Mouse (Mus musculus): ENCODE measurements at regions not wholly inside any gene's neighbourhood (a gene's known extent, or its start where the extent isn't known, plus 50 kb on each side); places are given as distances from the start of the nearest gene placed in this dataset.

DNA sequence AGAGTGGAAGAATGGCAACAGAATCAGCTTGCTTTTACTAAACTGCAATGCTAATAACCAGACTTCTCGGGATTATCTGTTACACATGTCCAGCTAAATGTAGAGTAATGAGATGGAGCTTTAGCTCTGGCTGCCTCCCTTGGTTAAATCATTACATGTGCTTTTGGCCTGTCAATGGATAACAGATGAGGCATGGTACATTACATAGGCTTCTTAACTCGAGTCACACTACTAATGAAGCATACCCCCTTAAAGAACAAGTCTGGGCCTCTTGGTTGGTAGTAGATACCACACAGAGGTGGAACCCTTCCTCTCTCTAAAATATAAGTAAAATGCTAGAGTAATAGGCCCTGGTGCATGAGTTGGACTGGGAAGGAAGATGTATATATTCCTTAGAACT, 1572.9 kb downstream of the Efnb2 start:
- no peak for TF ChIP-seq EP300 (IDR thresholded peaks at IDR 0.05)
- TF ChIP-seq CTCF (IDR thresholded peaks at IDR 0.05), result no peak
- no peak overlapping the region for H3K4me2 ChIP-seq (replicated peaks; ENCODE audit: low read depth, low read length)
- no peaks in the 10 kb centered on the region for H3K9me3 ChIP-seq (ENCODE audit: low read length)
- 66% methylated on average over 2 of the region's 2 CpGs for WGBS
- no peaks in the 10 kb centered on the region for H3K4me1 ChIP-seq (ENCODE audit: insufficient read depth, low read depth, low read length)
- no peak overlapping the region for H3K9ac ChIP-seq (replicated peaks; ENCODE audit: low read depth)
- no peaks in the 10 kb centered on the region for H3K27me3 ChIP-seq (replicated peaks; ENCODE audit: insufficient read depth, low read length)
- no peak overlapping the region for H3K4me3 ChIP-seq (ENCODE audit: low read depth, low read length)
- H3K27ac ChIP-seq (ENCODE audit: low read length), result no peak overlapping the region
- no peak for DNase-seq (ENCODE audit: low spot score)
- H3K36me3 ChIP-seq (ENCODE audit: insufficient read depth, low read length), result no peaks in the 10 kb centered on the region
- ATAC-seq, result no peak

DNA sequence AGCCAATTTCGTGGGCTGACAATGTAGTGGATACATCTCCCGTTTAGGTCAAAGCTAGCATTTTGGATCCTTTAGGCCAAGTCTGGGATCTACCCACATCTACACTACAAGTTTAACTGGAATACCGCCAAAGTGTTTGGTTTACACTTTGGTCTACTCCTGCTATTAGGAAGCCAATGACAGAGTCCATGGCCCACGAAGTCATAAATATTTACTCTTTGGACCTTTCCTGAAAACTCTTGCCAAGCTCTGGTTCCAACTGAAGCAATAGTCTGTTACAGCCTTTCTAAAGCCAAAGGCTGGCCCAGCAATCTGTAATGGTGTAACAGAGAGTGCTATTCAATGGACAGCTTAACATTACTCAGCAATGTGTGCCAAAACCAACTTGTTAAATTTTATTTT, 1600.8 kb downstream of the Efnb2 start:
- peak; percentile 49; the same call in 1 of the 2 replicates for TF ChIP-seq EP300 (IDR thresholded peaks at IDR 0.05)
- TF ChIP-seq CTCF (IDR thresholded peaks at IDR 0.05), result no peak
- Histone ChIP-seq H3K4me1 (ENCODE audit: insufficient read depth, low read depth, low read length) (no peaks in the 10 kb centered on the region), H3K4me3 (ENCODE audit: low read depth, low read length) (no peak overlapping the region), H3K9me3 (ENCODE audit: low read length) (no peaks in the 10 kb centered on the region), H3K27me3 (replicated peaks; ENCODE audit: insufficient read depth, low read length) (no peaks in the 10 kb centered on the region), H3K27ac (ENCODE audit: low read length) (no peak overlapping the region), H3K9ac (replicated peaks; ENCODE audit: low read depth) (no peak overlapping the region), H3K4me2 (replicated peaks; ENCODE audit: low read depth, low read length) (no peak overlapping the region), H3K36me3 (ENCODE audit: insufficient read depth, low read length) (no peaks in the 10 kb centered on the region)
- DNase-seq (ENCODE audit: low spot score), result peak; percentile 70
- WGBS, result 32% methylated on average over 4 of the region's 4 CpGs
- ATAC-seq, result peak; percentile 72

DNA sequence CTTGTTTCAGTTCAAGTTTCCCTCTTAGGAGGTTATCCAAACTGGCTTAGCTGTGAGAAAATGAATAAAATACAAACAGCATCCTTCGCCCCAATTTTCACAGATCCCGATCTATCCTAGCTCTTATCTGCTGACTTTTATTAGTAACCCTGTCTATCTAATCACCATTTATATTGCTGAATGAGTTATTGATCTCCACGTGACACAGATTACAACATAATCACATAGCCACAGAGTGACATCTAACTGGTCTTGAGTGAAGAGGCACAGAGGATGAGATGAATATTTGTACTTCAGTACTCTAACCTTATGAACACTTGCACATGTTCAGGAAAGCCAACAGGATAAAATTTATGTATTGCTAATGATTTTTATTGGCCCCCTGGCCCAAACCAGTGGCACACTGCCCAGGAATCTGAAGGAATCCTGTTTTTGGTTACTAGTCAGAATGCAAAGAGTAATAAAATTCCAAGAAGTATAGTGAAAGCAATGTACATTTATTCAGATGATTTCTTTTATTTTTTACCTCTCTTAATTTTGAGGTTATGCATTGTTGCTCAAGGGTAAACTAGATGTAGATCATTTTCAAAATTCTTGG, 1634.7 kb downstream of the Efnb2 start:
- Histone ChIP-seq H3K4me2 (replicated peaks; ENCODE audit: low read depth, low read length) (no peak overlapping the region), H3K9ac (replicated peaks; ENCODE audit: low read depth) (no peak overlapping the region), H3K36me3 (ENCODE audit: insufficient read depth, low read length) (no peaks in the 10 kb centered on the region), H3K4me1 (ENCODE audit: insufficient read depth, low read depth, low read length) (no peaks in the 10 kb centered on the region), H3K4me3 (ENCODE audit: low read depth, low read length) (no peak overlapping the region), H3K27me3 (replicated peaks; ENCODE audit: insufficient read depth, low read length) (no peaks in the 10 kb centered on the region), H3K27ac (ENCODE audit: low read length) (no peak overlapping the region), H3K9me3 (ENCODE audit: low read length) (no peaks in the 10 kb centered on the region)
- TF ChIP-seq EP300 (IDR thresholded peaks at IDR 0.05), result no peak
- no peak for TF ChIP-seq CTCF (IDR thresholded peaks at IDR 0.05)
- ATAC-seq (no peak), DNase-seq (ENCODE audit: low spot score) (no peak)
- 70% methylated on average over 3 of the region's 3 CpGs for WGBS

- Histone ChIP-seq H3K4me2 (replicated peaks; ENCODE audit: low read depth, low read length) (no peak overlapping the region), H3K4me1 (ENCODE audit: insufficient read depth, low read depth, low read length) (no peaks in the 10 kb centered on the region), H3K27me3 (replicated peaks; ENCODE audit: insufficient read depth, low read length) (no peaks in the 10 kb centered on the region), H3K9ac (replicated peaks; ENCODE audit: low read depth) (no peak overlapping the region), H3K36me3 (ENCODE audit: insufficient read depth, low read length) (no peaks in the 10 kb centered on the region), H3K4me3 (ENCODE audit: low read depth, low read length) (no peak overlapping the region), H3K27ac (ENCODE audit: low read length) (no peak overlapping the region), H3K9me3 (ENCODE audit: low read length) (no peaks in the 10 kb centered on the region)
- ATAC-seq, result no peak
- WGBS, result 81% methylated on average over 3 of the region's 3 CpGs
- no peak for TF ChIP-seq CTCF (IDR thresholded peaks at IDR 0.05)
- DNase-seq (ENCODE audit: low spot score), result no peak
Measured at GRCm38 (mm10) chr8:7024336-7024735, 1636.7 kb downstream of the Efnb2 start.

- H3K9ac ChIP-seq (replicated peaks; ENCODE audit: low read depth), result no peak overlapping the region
- no peak for TF ChIP-seq CTCF (IDR thresholded peaks at IDR 0.05)
- TF ChIP-seq EP300 (IDR thresholded peaks at IDR 0.05), result no peak
- H3K27me3 ChIP-seq (replicated peaks; ENCODE audit: insufficient read depth, low read length), result no peaks in the 10 kb centered on the region
- 46% methylated on average over 5 of the region's 5 CpGs for WGBS
- no peaks in the 10 kb centered on the region for H3K4me1 ChIP-seq (ENCODE audit: insufficient read depth, low read depth, low read length)
- DNase-seq (ENCODE audit: low spot score), result no peak
- H3K9me3 ChIP-seq (ENCODE audit: low read length), result no peaks in the 10 kb centered on the region
- no peak overlapping the region for H3K4me3 ChIP-seq (ENCODE audit: low read depth, low read length)
- no peak for ATAC-seq
- H3K27ac ChIP-seq (ENCODE audit: low read length), result no peak overlapping the region
- no peaks in the 10 kb centered on the region for H3K36me3 ChIP-seq (ENCODE audit: insufficient read depth, low read length)
- no peak overlapping the region for H3K4me2 ChIP-seq (replicated peaks; ENCODE audit: low read depth, low read length)
Measured at GRCm38 (mm10) chr8:7011881-7012280, 1649.2 kb downstream of the Efnb2 start.

GRCm38 (mm10) chr8:6991516-6991915, 1669.5 kb downstream of the Efnb2 start:
- no peaks in the 10 kb centered on the region for H3K27me3 ChIP-seq (replicated peaks; ENCODE audit: insufficient read depth, low read length)
- DNase-seq (ENCODE audit: low spot score) (no peak), ATAC-seq (no peak)
- H3K9me3 ChIP-seq (ENCODE audit: low read length), result no peaks in the 10 kb centered on the region
- no peaks in the 10 kb centered on the region for H3K36me3 ChIP-seq (ENCODE audit: insufficient read depth, low read length)
- 81% methylated on average over 2 of the region's 2 CpGs for WGBS
- no peaks in the 10 kb centered on the region for H3K4me1 ChIP-seq (ENCODE audit: insufficient read depth, low read depth, low read length)
- TF ChIP-seq EP300 (IDR thresholded peaks at IDR 0.05) (no peak), CTCF (IDR thresholded peaks at IDR 0.05) (no peak)
- no peak overlapping the region for H3K4me2 ChIP-seq (replicated peaks; ENCODE audit: low read depth, low read length)
- no peak overlapping the region for H3K27ac ChIP-seq (ENCODE audit: low read length)
- H3K4me3 ChIP-seq (ENCODE audit: low read depth, low read length), result no peak overlapping the region
- H3K9ac ChIP-seq (replicated peaks; ENCODE audit: low read depth), result no peak overlapping the region
